Mouse (Mus musculus): Measurements from ENCODE around the gene Dnajc16. TPM values are rescaled to one million over a fixed set of nuclear protein-coding genes. Genes with fewer than 3 reads are reported as not detected.

The Dnajc16 gene
- polyA plus RNA-seq, 1 experiment from 2014 or later: 3.3 TPM

DNA sequence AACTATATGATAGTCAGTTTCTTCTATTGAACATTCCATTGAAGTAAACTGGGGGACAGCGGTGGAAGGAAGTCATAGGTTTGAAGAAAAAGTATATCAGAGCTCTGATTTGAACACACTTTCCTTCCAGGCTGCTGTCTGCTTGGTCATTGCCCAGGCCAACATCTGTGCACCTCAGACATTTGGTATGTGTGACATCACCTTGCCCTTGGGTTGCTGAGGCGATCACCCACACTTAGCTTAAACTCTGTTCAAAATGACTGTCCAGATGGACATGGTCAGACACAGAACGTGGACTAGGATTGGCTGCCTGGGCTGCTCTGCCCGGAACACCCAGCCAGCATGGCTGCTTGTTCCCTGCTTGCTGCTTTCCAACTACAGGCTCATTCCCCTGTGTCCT, 48.4 kb downstream of the Dnajc16 start:
- no peak overlapping the region for H3K4me2 ChIP-seq (replicated peaks; ENCODE audit: low read depth)
- H3K27ac ChIP-seq (ENCODE audit: low read depth, low read length): peak overlapping the region; percentile 71
- no peaks in the 10 kb centered on the region for H3K9me3 ChIP-seq (ENCODE audit: control insufficient read depth)
- H3K27me3 ChIP-seq (replicated peaks; ENCODE audit: control insufficient read depth, insufficient read depth, low read length): no peaks in the 10 kb centered on the region
- no peak for TF ChIP-seq CTCF (IDR thresholded peaks at IDR 0.05; ENCODE audit: low read depth)
- 85% methylated on average over 4 of the region's 4 CpGs for WGBS
- ATAC-seq: no peak; the same call in 1 of the 2 replicates
- H3K9ac ChIP-seq (ENCODE audit: low read depth, low read length): no peak overlapping the region
- H3K36me3 ChIP-seq (ENCODE audit: control insufficient read depth, insufficient read depth): no peaks in the 10 kb centered on the region
- no peaks in the 10 kb centered on the region for H3K4me1 ChIP-seq (replicated peaks; ENCODE audit: control insufficient read depth, insufficient read depth, low read length)
- no peak overlapping the region for H3K4me3 ChIP-seq (ENCODE audit: low read depth, low read length)

DNA sequence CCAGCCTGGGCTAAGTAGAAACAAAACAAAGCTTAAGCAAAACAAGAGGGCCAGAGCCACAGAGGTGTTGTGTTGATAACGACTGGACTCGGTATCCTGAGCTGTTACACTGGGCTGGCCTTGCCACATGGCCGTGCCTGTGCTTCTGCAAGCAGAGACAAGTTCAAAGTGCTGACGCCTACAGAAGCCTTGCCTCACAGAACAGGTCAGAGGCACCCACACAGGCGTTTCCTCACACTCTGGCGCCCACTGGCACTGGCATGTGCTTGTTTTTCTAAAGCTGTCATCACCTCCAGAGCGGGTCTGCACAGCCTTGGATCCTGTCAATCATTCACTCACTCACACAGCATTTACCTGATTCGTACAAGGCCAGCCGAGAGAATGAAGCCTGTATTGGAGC, 48.9 kb downstream of the Dnajc16 start:
- no peak for TF ChIP-seq CTCF (IDR thresholded peaks at IDR 0.05; ENCODE audit: low read depth)
- 28% methylated on average over 9 of the region's 9 CpGs for WGBS
- H3K9me3 ChIP-seq (ENCODE audit: control insufficient read depth): no peaks in the 10 kb centered on the region
- H3K4me1 ChIP-seq (replicated peaks; ENCODE audit: control insufficient read depth, insufficient read depth, low read length): no peaks in the 10 kb centered on the region
- peak; percentile 84 for ATAC-seq
- H3K4me2 ChIP-seq (replicated peaks; ENCODE audit: low read depth): no peak overlapping the region
- no peak overlapping the region for H3K4me3 ChIP-seq (ENCODE audit: low read depth, low read length)
- H3K27ac ChIP-seq (ENCODE audit: low read depth, low read length): peak overlapping the region; percentile 71
- no peaks in the 10 kb centered on the region for H3K27me3 ChIP-seq (replicated peaks; ENCODE audit: control insufficient read depth, insufficient read depth, low read length)
- H3K36me3 ChIP-seq (ENCODE audit: control insufficient read depth, insufficient read depth): no peaks in the 10 kb centered on the region
- no peak overlapping the region for H3K9ac ChIP-seq (ENCODE audit: low read depth, low read length)

DNA sequence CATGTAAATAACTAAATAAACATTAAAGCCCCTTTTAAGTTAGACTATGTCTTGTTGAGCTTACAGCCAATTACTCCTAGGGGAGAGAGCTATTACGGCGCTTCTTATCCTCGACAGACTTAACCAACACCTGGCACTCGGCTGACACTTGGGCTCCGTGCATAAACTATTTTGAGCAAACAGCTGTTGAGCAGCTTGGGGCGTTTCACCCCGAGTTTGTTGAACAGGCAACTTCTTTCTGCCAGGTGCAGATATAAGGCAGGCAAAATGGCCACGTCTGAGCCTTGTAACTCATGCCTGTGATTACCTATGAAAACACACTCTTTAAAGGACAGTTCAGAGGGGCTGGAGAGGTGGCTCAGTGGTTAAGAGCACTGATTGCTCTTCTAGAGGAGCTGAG, 52.7 kb downstream of the Dnajc16 start:
- 60% methylated on average over 8 of the region's 8 CpGs for WGBS
- ATAC-seq: no peak

DNA sequence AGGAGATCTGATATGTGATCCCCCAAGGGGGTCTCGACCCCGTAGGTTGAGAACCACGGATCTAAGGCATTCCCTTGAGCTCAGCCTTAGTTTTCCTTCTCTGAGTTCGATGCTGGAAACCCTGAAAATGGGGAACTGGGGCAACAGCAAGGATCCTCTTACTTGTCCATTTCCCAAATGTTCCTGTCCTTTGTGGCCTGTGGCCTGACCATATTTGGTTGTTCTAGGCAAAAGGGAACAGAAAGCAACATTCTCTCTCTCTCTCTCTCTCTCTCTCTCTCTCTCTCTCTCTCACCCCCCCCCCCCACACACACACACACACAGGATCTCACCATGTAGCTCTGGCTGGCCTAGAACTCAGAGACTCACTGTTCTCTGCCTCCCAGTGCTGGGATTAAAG, 53.9 kb downstream of the Dnajc16 start:
- Histone ChIP-seq H3K36me3 (ENCODE audit: control insufficient read depth, insufficient read depth) (no peaks in the 10 kb centered on the region), H3K9me3 (ENCODE audit: control insufficient read depth) (no peaks in the 10 kb centered on the region), H3K4me3 (ENCODE audit: low read depth, low read length) (no peak overlapping the region), H3K27ac (ENCODE audit: low read depth, low read length) (peak overlapping the region; percentile 21; the same call in 1 of the 2 replicates), H3K4me1 (replicated peaks; ENCODE audit: control insufficient read depth, insufficient read depth, low read length) (no peaks in the 10 kb centered on the region), H3K27me3 (replicated peaks; ENCODE audit: control insufficient read depth, insufficient read depth, low read length) (no peaks in the 10 kb centered on the region), H3K9ac (ENCODE audit: low read depth, low read length) (no peak overlapping the region), H3K4me2 (replicated peaks; ENCODE audit: low read depth) (no peak overlapping the region)
- no peak for ATAC-seq
- WGBS: 59% methylated on average over 4 of the region's 4 CpGs
- no peak for TF ChIP-seq CTCF (IDR thresholded peaks at IDR 0.05; ENCODE audit: low read depth)

More for the DNA sequence above, 52.7 kb downstream of the Dnajc16 start:
- Histone ChIP-seq H3K4me2 (replicated peaks; ENCODE audit: low read depth) (no peak overlapping the region), H3K9ac (ENCODE audit: low read depth, low read length) (no peak overlapping the region), H3K4me1 (replicated peaks; ENCODE audit: control insufficient read depth, insufficient read depth, low read length) (no peaks in the 10 kb centered on the region), H3K4me3 (ENCODE audit: low read depth, low read length) (no peak overlapping the region), H3K36me3 (ENCODE audit: control insufficient read depth, insufficient read depth) (no peaks in the 10 kb centered on the region), H3K27me3 (replicated peaks; ENCODE audit: control insufficient read depth, insufficient read depth, low read length) (no peaks in the 10 kb centered on the region), H3K27ac (ENCODE audit: low read depth, low read length) (no peak overlapping the region), H3K9me3 (ENCODE audit: control insufficient read depth) (no peaks in the 10 kb centered on the region)
- TF ChIP-seq CTCF (IDR thresholded peaks at IDR 0.05; ENCODE audit: low read depth): no peak

DNA sequence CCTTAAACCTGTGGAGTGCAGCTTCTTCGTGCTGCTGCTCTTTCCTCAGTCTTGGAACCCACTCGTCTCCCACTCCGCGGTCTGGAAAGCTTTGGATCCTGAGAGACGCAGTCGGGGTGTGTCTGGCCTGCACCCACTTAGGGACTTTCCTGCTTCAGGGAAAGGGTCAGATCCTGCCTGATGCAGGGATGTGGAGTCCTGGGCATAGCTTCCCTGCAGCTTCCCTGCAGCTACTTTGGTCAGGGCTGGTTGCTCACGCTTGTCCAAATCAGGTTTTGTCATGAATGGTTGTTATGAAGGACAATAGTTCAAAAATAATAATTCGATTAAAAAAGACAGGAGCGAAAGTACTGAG, 55.5 kb downstream of the Dnajc16 start:
- WGBS: 30% methylated on average over 9 of the region's 9 CpGs
- TF ChIP-seq CTCF (IDR thresholded peaks at IDR 0.05; ENCODE audit: low read depth): no peak
- peak overlapping the region; percentile 65 for H3K4me2 ChIP-seq (replicated peaks; ENCODE audit: low read depth)
- no peaks in the 10 kb centered on the region for H3K36me3 ChIP-seq (ENCODE audit: control insufficient read depth, insufficient read depth)
- no peaks in the 10 kb centered on the region for H3K27me3 ChIP-seq (replicated peaks; ENCODE audit: control insufficient read depth, insufficient read depth, low read length)
- no peaks in the 10 kb centered on the region; the same call in none of the 2 replicates for H3K4me1 ChIP-seq (replicated peaks; ENCODE audit: control insufficient read depth, insufficient read depth, low read length)
- no peak overlapping the region for H3K9ac ChIP-seq (ENCODE audit: low read depth, low read length)
- no peaks in the 10 kb centered on the region for H3K9me3 ChIP-seq (ENCODE audit: control insufficient read depth)
- peak overlapping the region; percentile 26; the same call in 1 of the 2 replicates for H3K4me3 ChIP-seq (ENCODE audit: low read depth, low read length)
- peak overlapping the region; percentile 35; the same call in 1 of the 2 replicates for H3K27ac ChIP-seq (ENCODE audit: low read depth, low read length)
- ATAC-seq: no peak

DNA sequence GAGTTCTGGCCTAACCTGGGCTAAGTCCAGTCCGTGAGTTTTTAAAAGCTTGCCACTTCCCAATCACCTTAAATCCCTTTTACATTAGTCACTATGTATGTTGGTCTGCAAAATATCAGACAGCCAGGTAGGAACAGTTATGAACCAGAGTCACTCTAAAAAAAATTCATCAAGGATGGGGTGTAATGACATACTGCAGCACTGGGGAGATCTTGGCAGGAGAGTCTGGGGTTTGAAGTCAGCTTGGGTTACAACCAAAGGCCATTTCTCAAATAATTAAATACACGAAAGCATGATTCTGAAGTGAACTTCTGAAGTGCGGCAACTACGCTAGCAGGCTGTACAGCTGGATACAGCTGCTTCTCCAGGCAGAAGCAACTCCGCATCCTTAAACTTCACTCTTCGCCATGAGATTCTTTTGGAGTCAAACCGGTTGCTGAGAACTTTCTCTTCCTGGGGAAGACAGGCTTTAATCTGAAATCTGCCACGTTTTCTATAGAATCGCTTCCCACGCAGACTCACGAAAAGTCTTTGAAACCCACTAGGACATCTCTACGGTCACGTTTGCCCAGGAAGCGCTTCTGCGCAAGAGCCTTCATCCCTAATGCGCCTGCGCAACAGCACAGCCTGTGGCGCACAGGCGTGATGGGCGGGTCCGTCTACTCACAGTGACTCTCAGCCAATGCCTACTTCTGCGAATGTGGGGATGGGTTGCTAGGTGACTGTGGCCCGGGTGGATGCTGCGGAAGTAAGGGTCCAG, 56.1 kb downstream of the Dnajc16 start:
- 6% methylated on average over 24 of the region's 24 CpGs for WGBS
- peak overlapping the region; percentile 65 for H3K4me2 ChIP-seq (replicated peaks; ENCODE audit: low read depth)
- H3K27ac ChIP-seq (ENCODE audit: low read depth, low read length): peak overlapping the region; percentile 35; the same call in 1 of the 2 replicates
- H3K36me3 ChIP-seq (ENCODE audit: control insufficient read depth, insufficient read depth): no peaks in the 10 kb centered on the region
- H3K9me3 ChIP-seq (ENCODE audit: control insufficient read depth): no peaks in the 10 kb centered on the region
- ATAC-seq: peak; percentile 59
- no peaks in the 10 kb centered on the region; the same call in none of the 2 replicates for H3K4me1 ChIP-seq (replicated peaks; ENCODE audit: control insufficient read depth, insufficient read depth, low read length)
- TF ChIP-seq CTCF (IDR thresholded peaks at IDR 0.05; ENCODE audit: low read depth): no peak
- H3K4me3 ChIP-seq (ENCODE audit: low read depth, low read length): peak overlapping the region; percentile 26
- no peaks in the 10 kb centered on the region for H3K27me3 ChIP-seq (replicated peaks; ENCODE audit: control insufficient read depth, insufficient read depth, low read length)
- 0 out of 2 replicates have a peak overlapping the region, but pooled peaks have one; percentile 8 for H3K9ac ChIP-seq (ENCODE audit: low read depth, low read length)
